Mouse (Mus musculus) neural tube, embryonic 13.5 days (tissue): ENCODE measurements around the gene Foxk2. TPM values are rescaled to one million over a fixed set of nuclear protein-coding genes. Genes with fewer than 3 reads are reported as not detected.
"Not testable (repeated sequence)": the region's sequence is repeated elsewhere in the genome, so short reads cannot be mapped to it uniquely, and the experiment has no call there.

Experiments used
- ATAC-seq: fragments of 200-750 bp; cut with Nextera tagmentation; 2 replicates; pipeline ENCODE4 v1.8.0; 2017; ENCODE audit warnings: low read depth, mild to moderate bottlenecking, moderate TSS enrichment, moderate library complexity
- H3K27ac ChIP-seq: fragments of 300-500 bp; sonication (generic); replicated peaks from 2 replicates; pipeline ENCODE4 v1.5.1; 2015; ENCODE audit warnings: moderate library complexity, mild to moderate bottlenecking, inconsistent platforms
- H3K27me3 ChIP-seq: fragments of 300-500 bp; sonication (generic); 2 replicates; pipeline ENCODE4 v1.6.1; 2015; ENCODE audit warnings: mild to moderate bottlenecking, inconsistent platforms
- H3K36me3 ChIP-seq: fragments of 300-500 bp; sonication (generic); 2 replicates; pipeline ENCODE4 v1.6.1; 2015; ENCODE audit warnings: mild to moderate bottlenecking, inconsistent platforms
- H3K4me1 ChIP-seq: fragments of 300-500 bp; sonication (generic); replicated peaks from 2 replicates; pipeline ENCODE4 v1.6.1; 2015; ENCODE audit warnings: inconsistent platforms
- H3K4me2 ChIP-seq: fragments of 300-500 bp; sonication (generic); 2 replicates; pipeline ENCODE4 v1.6.1; 2015; ENCODE audit warnings: inconsistent platforms, mild to moderate bottlenecking, moderate library complexity
- H3K4me3 ChIP-seq: fragments of 300-500 bp; sonication (generic); 2 replicates; pipeline ENCODE4 v1.5.1; 2015; ENCODE audit warnings: mild to moderate bottlenecking, inconsistent platforms
- H3K9ac ChIP-seq: fragments of 300-500 bp; sonication (generic); 2 replicates; pipeline ENCODE4 v1.6.1; 2015; ENCODE audit warnings: moderate library complexity, mild to moderate bottlenecking, inconsistent platforms
- H3K9me3 ChIP-seq: fragments of 300-500 bp; sonication (generic); 2 replicates; pipeline ENCODE4 v1.6.1; 2016; ENCODE audit warnings: inconsistent platforms
- WGBS: fragments of 180-500 bp; shearing (Covaris S2); methylation state at CpG from one replicate; pipeline ENCODE4 v1.1.7; 2015; 5-methylcytosine and 5-hydroxymethylcytosine counted together
- polyA plus RNA-seq: library from polyadenylated mRNA; unstranded; fragments of >200 nt; fragmentation: Nextera tagmentation; extraction: Ambion mirVana; gene quantifications from 2 replicates; pipeline ENCODE4 v1.2.1, GENCODE M21; 2015

Gene Foxk2
- polyA plus RNA-seq, 1 experiment from 2014 or later, result 10.9 TPM

GRCm38 (mm10) chr11:121294771-121295170 lies 35.0 kb downstream of the Foxk2 start:
- Histone ChIP-seq H3K4me2 (no peak overlapping the region), H3K4me3 (no peak overlapping the region), H3K9ac (no peak overlapping the region), H3K4me1 (no peaks in the 10 kb centered on the region), H3K27ac (no peak overlapping the region), H3K36me3 (peaks cover 78% of the 10 kb centered on the region), H3K9me3 (no peaks in the 10 kb centered on the region), H3K27me3 (no peaks in the 10 kb centered on the region)
- ATAC-seq, result no peak
- WGBS, result 92% methylated on average over 5 of the region's 5 CpGs

- ATAC-seq, result no peak
- H3K4me3 ChIP-seq, result no peak overlapping the region
- no peak overlapping the region for H3K27ac ChIP-seq
- H3K36me3 ChIP-seq, result peaks cover 84% of the 10 kb centered on the region
- no peaks in the 10 kb centered on the region for H3K4me1 ChIP-seq
- WGBS, result 88% methylated on average over 8 of the region's 8 CpGs
- H3K9ac ChIP-seq, result no peak overlapping the region
- no peaks in the 10 kb centered on the region for H3K27me3 ChIP-seq
- no peak overlapping the region for H3K4me2 ChIP-seq
- H3K9me3 ChIP-seq, result no peaks in the 10 kb centered on the region
Observed at GRCm38 (mm10) chr11:121298493-121298892, 38.7 kb downstream of the Foxk2 start.

- WGBS, result 90% methylated on average over 9 of the region's 9 CpGs
- Histone ChIP-seq H3K27me3 (no peaks in the 10 kb centered on the region), H3K4me3 (no peak overlapping the region), H3K4me2 (no peak overlapping the region), H3K9ac (no peak overlapping the region), H3K27ac (no peak overlapping the region), H3K4me1 (no peaks in the 10 kb centered on the region), H3K9me3 (no peaks in the 10 kb centered on the region), H3K36me3 (peaks cover 92% of the 10 kb centered on the region)
- ATAC-seq, result no peak
Observed at GRCm38 (mm10) chr11:121300265-121300664, 40.5 kb downstream of the Foxk2 start.

GRCm38 (mm10) chr11:121305371-121305770 lies 45.6 kb downstream of the Foxk2 start:
- Histone ChIP-seq H3K27me3 (no peaks in the 10 kb centered on the region), H3K36me3 (peaks cover 96% of the 10 kb centered on the region), H3K4me1 (no peaks in the 10 kb centered on the region), H3K27ac (no peak overlapping the region), H3K9ac (no peak overlapping the region), H3K4me2 (no peak overlapping the region), H3K4me3 (no peak overlapping the region), H3K9me3 (peaks cover 3% of the 10 kb centered on the region)
- ATAC-seq, result no peak
- WGBS, result 90% methylated on average over 6 of the region's 6 CpGs

GRCm38 (mm10) chr11:121306608-121307007 lies 46.8 kb downstream of the Foxk2 start:
- Histone ChIP-seq H3K27ac (no peak overlapping the region), H3K27me3 (no peaks in the 10 kb centered on the region), H3K9ac (no peak overlapping the region), H3K9me3 (peaks cover 7% of the 10 kb centered on the region), H3K4me1 (no peaks in the 10 kb centered on the region), H3K4me2 (no peak overlapping the region), H3K36me3 (peaks cover 88% of the 10 kb centered on the region), H3K4me3 (no peak overlapping the region)
- WGBS, result 95% methylated on average over 8 of the region's 8 CpGs
- ATAC-seq, result no peak

- not testable (repeated sequence) for H3K27ac ChIP-seq, H3K4me1 ChIP-seq, H3K9ac ChIP-seq, H3K9me3 ChIP-seq, ATAC-seq, H3K4me2 ChIP-seq, H3K4me3 ChIP-seq, H3K27me3 ChIP-seq
- peaks cover 77% of the 10 kb centered on the region for H3K36me3 ChIP-seq
- 80% methylated on average over 6 of the region's 6 CpGs for WGBS
Observed at GRCm38 (mm10) chr11:121307712-121308111, 47.9 kb downstream of the Foxk2 start.

- Histone ChIP-seq H3K4me1 (no peaks in the 10 kb centered on the region), H3K27me3 (no peaks in the 10 kb centered on the region), H3K4me3 (no peak overlapping the region), H3K9ac (no peak overlapping the region), H3K27ac (no peak overlapping the region), H3K9me3 (no peaks in the 10 kb centered on the region), H3K36me3 (peaks cover 66% of the 10 kb centered on the region), H3K4me2 (no peak overlapping the region)
- 67% methylated on average over 1 of the region's 1 CpGs for WGBS
- no peak for ATAC-seq
Observed at GRCm38 (mm10) chr11:121326034-121326433, 66.2 kb downstream of the Foxk2 start.

GRCm38 (mm10) chr11:121326681-121327080 lies 66.9 kb downstream of the Foxk2 start:
- Histone ChIP-seq H3K9ac (no peak overlapping the region), H3K4me3 (no peak overlapping the region), H3K36me3 (peaks cover 62% of the 10 kb centered on the region), H3K9me3 (no peaks in the 10 kb centered on the region), H3K27ac (no peak overlapping the region), H3K27me3 (no peaks in the 10 kb centered on the region), H3K4me2 (no peak overlapping the region), H3K4me1 (no peaks in the 10 kb centered on the region)
- ATAC-seq, result no peak
- WGBS, result 96% methylated on average over 5 of the region's 5 CpGs

- H3K27me3 ChIP-seq, result no peaks in the 10 kb centered on the region
- no peak overlapping the region for H3K27ac ChIP-seq
- no peaks in the 10 kb centered on the region for H3K4me1 ChIP-seq
- H3K4me3 ChIP-seq, result no peak overlapping the region
- WGBS, result 97% methylated on average over 9 of the region's 9 CpGs
- no peaks in the 10 kb centered on the region for H3K9me3 ChIP-seq
- H3K36me3 ChIP-seq, result peaks cover 77% of the 10 kb centered on the region
- H3K9ac ChIP-seq, result no peak overlapping the region
- ATAC-seq, result no peak
- no peak overlapping the region for H3K4me2 ChIP-seq
Observed at GRCm38 (mm10) chr11:121328206-121328605, 68.4 kb downstream of the Foxk2 start.

GRCm38 (mm10) chr11:121328619-121329018 lies 68.8 kb downstream of the Foxk2 start:
- H3K4me2 ChIP-seq, result no peak overlapping the region
- H3K27ac ChIP-seq, result no peak overlapping the region
- ATAC-seq, result no peak
- H3K4me3 ChIP-seq, result no peak overlapping the region
- peaks cover 75% of the 10 kb centered on the region for H3K36me3 ChIP-seq
- H3K9me3 ChIP-seq, result no peaks in the 10 kb centered on the region
- H3K4me1 ChIP-seq, result no peaks in the 10 kb centered on the region
- H3K9ac ChIP-seq, result no peak overlapping the region
- H3K27me3 ChIP-seq, result no peaks in the 10 kb centered on the region

- peaks cover 89% of the 10 kb centered on the region for H3K36me3 ChIP-seq
- no peak for ATAC-seq
- 92% methylated on average over 3 of the region's 3 CpGs for whole genome bisulfite sequencing
- no peak overlapping the region for H3K9ac ChIP-seq
- no peak overlapping the region for H3K27ac ChIP-seq
- no peak overlapping the region for H3K4me3 ChIP-seq
- H3K4me1 ChIP-seq, result no peaks in the 10 kb centered on the region
- no peaks in the 10 kb centered on the region for H3K27me3 ChIP-seq
- no peaks in the 10 kb centered on the region for H3K9me3 ChIP-seq
- no peak overlapping the region for H3K4me2 ChIP-seq
Observed at GRCm38 (mm10) chr11:121331641-121332040, 71.9 kb downstream of the Foxk2 start.

- H3K27me3 ChIP-seq, result no peaks in the 10 kb centered on the region
- H3K4me2 ChIP-seq, result no peak overlapping the region
- H3K4me3 ChIP-seq, result no peak overlapping the region
- 94% methylated on average over 1 of the region's 1 CpGs for WGBS
- H3K27ac ChIP-seq, result no peak overlapping the region
- H3K9me3 ChIP-seq, result no peaks in the 10 kb centered on the region
- peaks cover 40% of the 10 kb centered on the region for H3K36me3 ChIP-seq
- no peaks in the 10 kb centered on the region for H3K4me1 ChIP-seq
- no peak overlapping the region for H3K9ac ChIP-seq
- ATAC-seq, result no peak
Observed at GRCm38 (mm10) chr11:121339647-121340046, 79.9 kb downstream of the Foxk2 start.

GRCm38 (mm10) chr11:121340287-121340686 lies 80.5 kb downstream of the Foxk2 start:
- Histone ChIP-seq H3K4me3 (no peak overlapping the region), H3K4me2 (no peak overlapping the region), H3K4me1 (no peaks in the 10 kb centered on the region), H3K9me3 (no peaks in the 10 kb centered on the region), H3K9ac (no peak overlapping the region), H3K27ac (no peak overlapping the region), H3K36me3 (peaks cover 34% of the 10 kb centered on the region), H3K27me3 (no peaks in the 10 kb centered on the region)
- ATAC-seq, result no peak
- 93% methylated on average over 1 of the region's 1 CpGs for WGBS
